11 mouse cellular contexts compared by ENCODE assay signal in the genomic region with DNA sequence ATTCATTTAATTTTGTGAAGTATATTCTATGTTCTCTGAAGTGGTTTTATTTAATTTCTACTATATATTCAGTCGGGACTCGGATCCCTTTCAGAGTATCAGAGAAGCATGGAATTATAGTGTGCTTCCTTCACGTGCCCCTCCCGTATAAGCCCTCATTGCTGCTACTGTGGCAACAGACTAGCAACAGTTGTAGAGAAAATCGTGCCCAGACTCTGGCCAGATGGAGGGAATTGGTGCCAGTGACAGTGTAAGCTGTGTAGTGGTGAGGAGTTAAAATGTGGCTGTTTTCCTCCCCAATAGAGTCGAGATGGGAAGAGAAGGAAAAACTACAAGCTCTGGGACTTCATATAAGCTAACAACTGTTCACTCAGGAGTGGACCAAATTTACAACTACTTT.
DNase-seq lines count a peak whose midpoint lies in the region; ATAC-seq and TF ChIP-seq lines count a peak whose summit lies in the region.
"Had no signal": no experiment of that assay in that cellular context is flagged by ENCODE, and none has a peak within 500 bp of the region (broad histone marks: within the 10 kb centered on the region; RNA-seq: fewer than 3 reads in every experiment).

No protein-coding gene starts in this region.

- no peak overlapping the region for H3K4me3 ChIP-seq in hindbrain, embryonic 14.5 days (replicated peaks; ENCODE audit: low read length)
- H3K4me3 ChIP-seq in hindbrain, embryonic 11.5 days (ENCODE audit: low read depth, low read length): no peak overlapping the region
- H3K4me3 ChIP-seq in thymus, adult 2 months (ENCODE audit: control insufficient read depth, insufficient read depth, low read length): no peak overlapping the region
- H3K4me3 ChIP-seq: liver, embryonic 13.5 days had no signal

- no peaks in the 10 kb centered on the region for H3K36me3 ChIP-seq in hindbrain, embryonic 14.5 days (replicated peaks; ENCODE audit: control insufficient read depth, insufficient read depth)
- no peaks in the 10 kb centered on the region for H3K36me3 ChIP-seq in hindbrain, embryonic 11.5 days (ENCODE audit: control insufficient read depth, insufficient read depth, low read length)
- no peaks in the 10 kb centered on the region for H3K36me3 ChIP-seq in thymus, adult 2 months (ENCODE audit: control insufficient read depth, insufficient read depth, low read length)
- H3K36me3 ChIP-seq: liver, embryonic 13.5 days had no signal

- no peaks in the 10 kb centered on the region for H3K9me3 ChIP-seq in hindbrain, embryonic 14.5 days (ENCODE audit: control insufficient read depth, low read length)
- no peaks in the 10 kb centered on the region for H3K9me3 ChIP-seq in hindbrain, embryonic 11.5 days (ENCODE audit: control insufficient read depth, low read length)
- H3K9me3 ChIP-seq: liver, embryonic 13.5 days had no signal

- peak; percentile 66; the same call in 1 of the 2 replicates for ATAC-seq in hindbrain, embryonic 14.5 days (ENCODE audit: low FRiP score)
- ATAC-seq in hindbrain, embryonic 11.5 days (ENCODE audit: low FRiP score): no peak
- ATAC-seq in erythroblast, adult 5-6 weeks (replicated peaks; ENCODE audit: low FRiP score, poor library complexity, severe bottlenecking): no peak

- H3K4me2 ChIP-seq in hindbrain, embryonic 14.5 days (replicated peaks): no peak overlapping the region
- H3K4me2 ChIP-seq in hindbrain, embryonic 11.5 days (replicated peaks; ENCODE audit: low read depth, low read length): no peak overlapping the region
- H3K4me2 ChIP-seq: liver, embryonic 13.5 days had no signal

- no peak overlapping the region for H3K9ac ChIP-seq in hindbrain, embryonic 14.5 days
- H3K9ac ChIP-seq in hindbrain, embryonic 11.5 days (ENCODE audit: low read depth, low read length): no peak overlapping the region
- H3K9ac ChIP-seq: liver, embryonic 13.5 days had no signal

- H3K27me3 ChIP-seq in hindbrain, embryonic 14.5 days (ENCODE audit: control insufficient read depth, insufficient read depth, low read length): no peaks in the 10 kb centered on the region
- no peaks in the 10 kb centered on the region for H3K27me3 ChIP-seq in hindbrain, embryonic 11.5 days (ENCODE audit: control insufficient read depth, insufficient read depth, low read length)
- H3K27me3 ChIP-seq in thymus, adult 2 months (ENCODE audit: control insufficient read depth, insufficient read depth, low read length): no peaks in the 10 kb centered on the region
- H3K27me3 ChIP-seq: liver, embryonic 13.5 days had no signal

- TF ChIP-seq POLR2A in thymus, adult 2 months (IDR thresholded peaks at IDR 0.05; ENCODE audit: control insufficient read depth, extremely low read depth, insufficient read depth, low read length, poor library complexity): no peak

- no peak overlapping the region for H3K27ac ChIP-seq in hindbrain, embryonic 14.5 days
- H3K27ac ChIP-seq in hindbrain, embryonic 11.5 days (ENCODE audit: low read depth, low read length): no peak overlapping the region
- H3K27ac ChIP-seq in thymus, adult 2 months (ENCODE audit: control insufficient read depth, insufficient read depth, low read length): no peak overlapping the region
- H3K27ac ChIP-seq: liver, embryonic 13.5 days had no signal

- WGBS in hindbrain, embryonic 14.5 days: 71% methylated on average over 6 of the region's 6 CpGs
- WGBS in hindbrain, embryonic 11.5 days: 85% methylated on average over 6 of the region's 6 CpGs
- WGBS in thymus, adult 2 months: 90% methylated on average over 6 of the region's 6 CpGs

- no peaks in the 10 kb centered on the region for H3K4me1 ChIP-seq in hindbrain, embryonic 14.5 days (replicated peaks; ENCODE audit: control insufficient read depth, insufficient read depth, low read length)
- H3K4me1 ChIP-seq in hindbrain, embryonic 11.5 days (replicated peaks; ENCODE audit: control insufficient read depth, insufficient read depth, low read length): no peaks in the 10 kb centered on the region
- no peaks in the 10 kb centered on the region for H3K4me1 ChIP-seq in thymus, adult 2 months (replicated peaks; ENCODE audit: control insufficient read depth, insufficient read depth, low read length)
- H3K4me1 ChIP-seq: liver, embryonic 13.5 days had no signal

- peak; percentile 47 for DNase-seq in hindbrain, embryonic 14.5 days (ENCODE audit: low spot score)
- DNase-seq in hindbrain, embryonic 11.5 days (ENCODE audit: low spot score): no peak
- DNase-seq in cerebellum, postnatal 14 days: peak; percentile 68 to 73
- peak; percentile 83 for DNase-seq in layer of hippocampus, adult 9-11 months
- peak; percentile 13 for DNase-seq in right cerebral cortex, postnatal 14 days
- no peak for DNase-seq in adrenal gland, adult (ENCODE audit: inconsistent age in 2 of 2, low spot score in 1 of 2)
- DNase-seq in thymus, adult 2 months: no peak
- DNase-seq: adrenal gland, postnatal 14 days; B cell, adult 2 months; liver, embryonic 13.5 days had no signal

- TF ChIP-seq CTCF in thymus, adult 2 months (IDR thresholded peaks at IDR 0.05; ENCODE audit: borderline replicate concordance, control insufficient read depth, extremely low read depth, insufficient read depth, low read length, poor library complexity): no peak

Comparison
In these comparisons a context has a peak if more than half of its experiments do, and no peak if none do; other contexts are left out.
1. DNase-seq: peak in hindbrain, embryonic 14.5 days (single experiment), cerebellum, postnatal 14 days (2 of 2), layer of hippocampus, adult 9-11 months (single experiment) and right cerebral cortex, postnatal 14 days (single experiment); none in hindbrain, embryonic 11.5 days (single experiment), adrenal gland, adult (0 of 2) and thymus, adult 2 months (single experiment).